Mouse (Mus musculus): ENCODE measurements around the gene Kdm1b. TPM values are rescaled to one million over a fixed set of nuclear protein-coding genes. Genes with fewer than 3 reads are reported as not detected.

The Kdm1b gene
- polyA plus RNA-seq, 1 experiment, result 3.3 TPM

- peaks cover 15% of the 10 kb centered on the region for H3K36me3 ChIP-seq (ENCODE audit: control insufficient read depth, insufficient read depth)
- no peak for TF ChIP-seq CTCF (IDR thresholded peaks at IDR 0.05; ENCODE audit: control insufficient read depth, insufficient read depth, insufficient read length)
- TF ChIP-seq MAX (IDR thresholded peaks at IDR 0.05), result no peak
- no peak for TF ChIP-seq CEBPB (IDR thresholded peaks at IDR 0.05; ENCODE audit: low read depth)
- TF ChIP-seq MYOD1 (IDR thresholded peaks at IDR 0.05; ENCODE audit: control insufficient read depth, insufficient read length, low read depth), result no peak
- no peak for TF ChIP-seq MYOG (IDR thresholded peaks at IDR 0.05; ENCODE audit: control insufficient read depth, extremely low read depth, insufficient read length)
- TF ChIP-seq USF1 (IDR thresholded peaks at IDR 0.05; ENCODE audit: low read depth), result no peak
- no peak for TF ChIP-seq FOSL1 (IDR thresholded peaks at IDR 0.05; ENCODE audit: insufficient read depth, low read length, poor library complexity, severe bottlenecking)
- no peak overlapping the region for H3K4me3 ChIP-seq (ENCODE audit: insufficient read depth, poor library complexity, severe bottlenecking)
- no peaks in the 10 kb centered on the region for H3K79me3 ChIP-seq (ENCODE audit: low read depth)
- no peaks in the 10 kb centered on the region for H3K27me3 ChIP-seq (ENCODE audit: control insufficient read depth, insufficient read depth, insufficient read length)
- no peaks in the 10 kb centered on the region for H3K79me2 ChIP-seq (ENCODE audit: control insufficient read depth, insufficient read depth)
- no peak overlapping the region for H3ac ChIP-seq (ENCODE audit: control insufficient read depth, insufficient read length, low read depth)
These were observed 28.6 kb downstream of the Kdm1b start for GRCm38 (mm10) chr13:47071871-47072270.

- Histone ChIP-seq H3K79me2 (ENCODE audit: control insufficient read depth, insufficient read depth) (no peaks in the 10 kb centered on the region), H3K27me3 (ENCODE audit: control insufficient read depth, insufficient read depth, insufficient read length) (no peaks in the 10 kb centered on the region), H3K36me3 (ENCODE audit: control insufficient read depth, insufficient read depth) (peaks cover 11% of the 10 kb centered on the region), H3ac (ENCODE audit: control insufficient read depth, insufficient read length, low read depth) (no peak overlapping the region), H3K79me3 (ENCODE audit: low read depth) (no peaks in the 10 kb centered on the region), H3K4me3 (ENCODE audit: insufficient read depth, poor library complexity, severe bottlenecking) (no peak overlapping the region)
- TF ChIP-seq USF1 (IDR thresholded peaks at IDR 0.05; ENCODE audit: low read depth), result no peak
- TF ChIP-seq MAX (IDR thresholded peaks at IDR 0.05), result no peak
These were observed 29.2 kb downstream of the Kdm1b start for GRCm38 (mm10) chr13:47072484-47072883.

GRCm38 (mm10) chr13:47076156-47076555, 32.9 kb downstream of the Kdm1b start:
- no peak overlapping the region for H3K4me3 ChIP-seq (ENCODE audit: insufficient read depth, poor library complexity, severe bottlenecking)
- H3K79me3 ChIP-seq (ENCODE audit: low read depth), result no peaks in the 10 kb centered on the region
- no peaks in the 10 kb centered on the region for H3K27me3 ChIP-seq (ENCODE audit: control insufficient read depth, insufficient read depth, insufficient read length)
- H3K79me2 ChIP-seq (ENCODE audit: control insufficient read depth, insufficient read depth), result no peaks in the 10 kb centered on the region
- H3ac ChIP-seq (ENCODE audit: control insufficient read depth, insufficient read length, low read depth), result no peak overlapping the region
- peaks cover 10% of the 10 kb centered on the region for H3K36me3 ChIP-seq (ENCODE audit: control insufficient read depth, insufficient read depth)
- TF ChIP-seq MYOG (IDR thresholded peaks at IDR 0.05; ENCODE audit: control insufficient read depth, extremely low read depth, insufficient read length), result no peak

GRCm38 (mm10) chr13:47077367-47077766, 34.1 kb downstream of the Kdm1b start:
- H3ac ChIP-seq (ENCODE audit: control insufficient read depth, insufficient read length, low read depth), result no peak overlapping the region
- no peak overlapping the region for H3K4me3 ChIP-seq (ENCODE audit: insufficient read depth, poor library complexity, severe bottlenecking)
- no peaks in the 10 kb centered on the region for H3K79me3 ChIP-seq (ENCODE audit: low read depth)
- no peaks in the 10 kb centered on the region for H3K79me2 ChIP-seq (ENCODE audit: control insufficient read depth, insufficient read depth)
- TF ChIP-seq MYOD1 (IDR thresholded peaks at IDR 0.05; ENCODE audit: control insufficient read depth, insufficient read length, low read depth) (no peak), MYOG (IDR thresholded peaks at IDR 0.05; ENCODE audit: control insufficient read depth, extremely low read depth, insufficient read length) (no peak), FOSL1 (IDR thresholded peaks at IDR 0.05; ENCODE audit: insufficient read depth, low read length, poor library complexity, severe bottlenecking) (no peak), CEBPB (IDR thresholded peaks at IDR 0.05; ENCODE audit: low read depth) (no peak), MAX (IDR thresholded peaks at IDR 0.05) (no peak), CTCF (IDR thresholded peaks at IDR 0.05; ENCODE audit: control insufficient read depth, insufficient read depth, insufficient read length) (no peak), USF1 (IDR thresholded peaks at IDR 0.05; ENCODE audit: low read depth) (no peak)
- no peaks in the 10 kb centered on the region for H3K27me3 ChIP-seq (ENCODE audit: control insufficient read depth, insufficient read depth, insufficient read length)
- H3K36me3 ChIP-seq (ENCODE audit: control insufficient read depth, insufficient read depth), result peaks cover 21% of the 10 kb centered on the region

GRCm38 (mm10) chr13:47078799-47079198, 35.5 kb downstream of the Kdm1b start:
- Histone ChIP-seq H3K79me3 (ENCODE audit: low read depth) (no peaks in the 10 kb centered on the region), H3K27me3 (ENCODE audit: control insufficient read depth, insufficient read depth, insufficient read length) (no peaks in the 10 kb centered on the region), H3K79me2 (ENCODE audit: control insufficient read depth, insufficient read depth) (no peaks in the 10 kb centered on the region), H3K36me3 (ENCODE audit: control insufficient read depth, insufficient read depth) (peaks cover 30% of the 10 kb centered on the region), H3ac (ENCODE audit: control insufficient read depth, insufficient read length, low read depth) (no peak overlapping the region), H3K4me3 (ENCODE audit: insufficient read depth, poor library complexity, severe bottlenecking) (no peak overlapping the region)
- TF ChIP-seq USF1 (IDR thresholded peaks at IDR 0.05; ENCODE audit: low read depth) (no peak), MYOD1 (IDR thresholded peaks at IDR 0.05; ENCODE audit: control insufficient read depth, insufficient read length, low read depth) (no peak), CEBPB (IDR thresholded peaks at IDR 0.05; ENCODE audit: low read depth) (no peak), FOSL1 (IDR thresholded peaks at IDR 0.05; ENCODE audit: insufficient read depth, low read length, poor library complexity, severe bottlenecking) (no peak), MYOG (IDR thresholded peaks at IDR 0.05; ENCODE audit: control insufficient read depth, extremely low read depth, insufficient read length) (no peak), CTCF (IDR thresholded peaks at IDR 0.05; ENCODE audit: control insufficient read depth, insufficient read depth, insufficient read length) (no peak)

GRCm38 (mm10) chr13:47080905-47081505, 37.7 kb downstream of the Kdm1b start:
- Histone ChIP-seq H3ac (ENCODE audit: control insufficient read depth, insufficient read length, low read depth) (no peak overlapping the region), H3K79me3 (ENCODE audit: low read depth) (no peaks in the 10 kb centered on the region), H3K36me3 (ENCODE audit: control insufficient read depth, insufficient read depth) (peaks cover 47% of the 10 kb centered on the region), H3K27me3 (ENCODE audit: control insufficient read depth, insufficient read depth, insufficient read length) (no peaks in the 10 kb centered on the region), H3K4me3 (ENCODE audit: insufficient read depth, poor library complexity, severe bottlenecking) (no peak overlapping the region), H3K79me2 (ENCODE audit: control insufficient read depth, insufficient read depth) (no peaks in the 10 kb centered on the region)
- no peak for TF ChIP-seq FOSL1 (IDR thresholded peaks at IDR 0.05; ENCODE audit: insufficient read depth, low read length, poor library complexity, severe bottlenecking)
- no peak for TF ChIP-seq MYOG (IDR thresholded peaks at IDR 0.05; ENCODE audit: control insufficient read depth, extremely low read depth, insufficient read length)
- TF ChIP-seq MAX (IDR thresholded peaks at IDR 0.05), result no peak
- no peak for TF ChIP-seq USF1 (IDR thresholded peaks at IDR 0.05; ENCODE audit: low read depth)
- no peak for TF ChIP-seq MYOD1 (IDR thresholded peaks at IDR 0.05; ENCODE audit: control insufficient read depth, insufficient read length, low read depth)
- TF ChIP-seq CEBPB (IDR thresholded peaks at IDR 0.05; ENCODE audit: low read depth), result no peak
- TF ChIP-seq CTCF (IDR thresholded peaks at IDR 0.05; ENCODE audit: control insufficient read depth, insufficient read depth, insufficient read length), result no peak
